Mouse (Mus musculus) olfactory bulb, adult 2 months (tissue): ENCODE data around the gene Trpm2.

Experiments
- CTCF ChIP-seq: fragments of 200-500 bp; IDR thresholded peaks from 2 replicates; pipeline ENCODE4 v1.5.1; 2012; ENCODE audit warnings: low read depth, mild to moderate bottlenecking, low read length, moderate library complexity; ENCODE audit not compliant: insufficient read depth
- POLR2A ChIP-seq: fragments of 200-500 bp; IDR thresholded peaks from 2 replicates; pipeline ENCODE4 v1.6.1; 2012; ENCODE audit warnings: mild to moderate bottlenecking, low read depth, low read length, moderate library complexity; ENCODE audit not compliant: insufficient read depth

- TF ChIP-seq CTCF (no peak), POLR2A (no peak)
Observed at GRCm38 (mm10) chr10:77912605-77913004, 57.8 kb downstream of the Trpm2 start.
